Mouse (Mus musculus) liver, embryonic 14.5 days (tissue): ENCODE results near the gene Gm21312. TPM values are rescaled to one million over a fixed set of nuclear protein-coding genes. Genes with fewer than 3 reads are reported as not detected.
"Not testable (repeated sequence)": the region's sequence is repeated elsewhere in the genome, so short reads cannot be mapped to it uniquely, and the experiment has no call there.

Source experiments
- ATAC-seq: fragments of 200-750 bp; cut with Nextera tagmentation; 2 replicates; pipeline ENCODE4 v1.8.0; 2017; ENCODE audit warnings: moderate number of reproducible peaks, mild to moderate bottlenecking, moderate library complexity; ENCODE audit not compliant: insufficient read depth
- DNase-seq, 3 experiments: peaks; one replicate each; pipeline ENCODE4 v3.0.0-alpha.2; 2012 to 2013; ENCODE audit warnings: low read depth in 3 of 3, low spot score in 3 of 3
- H3K27ac ChIP-seq: fragments of 300-500 bp; sonication (generic); 2 replicates; pipeline ENCODE4 v1.5.1; 2014; ENCODE audit warnings: moderate library complexity, mild to moderate bottlenecking, control low read depth, inconsistent platforms
- H3K27me3 ChIP-seq: fragments of 300-500 bp; sonication (generic); 2 replicates; pipeline ENCODE4 v1.6.1; 2014; ENCODE audit warnings: mild to moderate bottlenecking, low read length, moderate library complexity; ENCODE audit not compliant: control insufficient read depth, insufficient read depth
- H3K36me3 ChIP-seq: fragments of 300-500 bp; sonication (generic); replicated peaks from 2 replicates; pipeline ENCODE4 v1.6.1; 2014; ENCODE audit warnings: low read depth; ENCODE audit not compliant: control insufficient read depth, insufficient read depth
- H3K4me1 ChIP-seq, 2 experiments: fragments of 200-500 bp in 1 of 2; fragments of 300-500 bp in 1 of 2; sonication (generic) in 1 of 2; replicated peaks; 2 replicates each; pipeline ENCODE4 v1.6.1; 2012 to 2014; ENCODE audit warnings: antibody characterized with exemption in 1 of 2, inconsistent platforms in 1 of 2, low read length in 1 of 2; ENCODE audit not compliant: control insufficient read depth in 2 of 2, insufficient read depth in 2 of 2
- H3K4me2 ChIP-seq: fragments of 300-500 bp; sonication (generic); 2 replicates; pipeline ENCODE4 v1.6.1; 2014; ENCODE audit warnings: low read depth, mild to moderate bottlenecking, control low read depth, moderate library complexity
- H3K4me3 ChIP-seq, 2 experiments: fragments of 200-500 bp in 1 of 2; fragments of 300-500 bp in 1 of 2; sonication (generic) in 1 of 2; 2 replicates each; pipeline ENCODE4 v1.5.1; 2012 to 2014; ENCODE audit warnings: low read depth in 2 of 2, low read length in 2 of 2, mild to moderate bottlenecking in 2 of 2, control low read depth in 1 of 2, inconsistent platforms in 1 of 2, moderate library complexity in 1 of 2; ENCODE audit not compliant: insufficient read depth in 1 of 2
- H3K9ac ChIP-seq: fragments of 300-500 bp; sonication (generic); replicated peaks from 2 replicates; pipeline ENCODE4 v1.6.1; 2014; ENCODE audit warnings: mild to moderate bottlenecking, control low read depth, moderate library complexity
- H3K9me3 ChIP-seq: fragments of 300-500 bp; sonication (generic); 2 replicates; pipeline ENCODE4 v1.6.1; 2016; ENCODE audit warnings: low read length, mixed read lengths; ENCODE audit not compliant: control insufficient read depth
- WGBS: fragments of 180-500 bp; shearing (Covaris S2); extraction: QIAGEN DNeasy Blood & Tissue Kit; methylation state at CpG from one replicate; pipeline ENCODE4 v1.1.7; 2014; ENCODE audit not compliant: insufficient replicate concordance; 5-methylcytosine and 5-hydroxymethylcytosine counted together
- polyA plus RNA-seq, 2 experiments: library from polyadenylated mRNA; depleted of rRNA in 1 of 2; stranded (reverse) in 1 of 2; unstranded in 1 of 2; fragments of >200 nt; fragmentation: Nextera tagmentation in 1 of 2; extraction: Ambion mirVana in 1 of 2; gene quantifications; 2 replicates each; pipeline versions ENCODE4 v1.2.1 to v1.2.3; 2012 to 2014

The Gm21312 gene
- not detected in 2 replicates for polyA plus RNA-seq (2012; rRNA removed)
- not detected in 2 replicates for polyA plus RNA-seq (2014; fragmentation: Nextera tagmentation; extraction: Ambion mirVana)

DNA sequence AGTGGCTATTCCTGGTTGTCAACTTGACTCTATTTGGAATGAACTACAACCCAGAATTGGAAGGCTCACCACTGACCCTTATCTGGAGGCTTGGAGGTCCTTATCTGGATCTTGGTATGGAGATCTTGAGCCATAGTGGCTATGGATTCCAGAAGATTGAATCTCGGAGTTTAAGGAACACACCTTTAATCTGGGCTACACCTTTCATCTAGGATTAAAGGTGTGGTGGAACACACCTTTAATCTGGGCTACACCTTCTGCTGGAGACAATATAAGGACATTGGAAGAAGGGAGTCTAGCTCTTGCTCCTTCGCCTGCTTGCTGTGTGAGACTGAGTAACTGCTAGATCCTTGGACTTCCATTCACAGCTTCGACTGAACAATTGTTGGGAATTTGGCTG is at the start of gene Gm21312:
TSS of gene Gm21312 (plus strand) at position 301 of the 400 bp plus-strand sequence.
- not testable (repeated sequence) for H3K4me1 ChIP-seq, H3K27ac ChIP-seq, DNase-seq, H3K4me3 ChIP-seq, H3K27me3 ChIP-seq, H3K9ac ChIP-seq, ATAC-seq, H3K4me2 ChIP-seq, H3K9me3 ChIP-seq, H3K36me3 ChIP-seq
- WGBS: no CpG with 5 or more reads among the region's 3 CpGs

GRCm38 (mm10) chr10:104142687-104143086 is 34.1 kb upstream of the Gm21312 start, which contains the start of gene Gm21293:
Gm21293 (plus strand) TSS chr10:104142987.
- H3K4me2 ChIP-seq, H3K36me3 ChIP-seq, DNase-seq, H3K27me3 ChIP-seq, H3K9me3 ChIP-seq, H3K9ac ChIP-seq, ATAC-seq, H3K4me3 ChIP-seq, H3K27ac ChIP-seq, H3K4me1 ChIP-seq: not testable (repeated sequence)
- WGBS: no CpG with 5 or more reads among the region's 3 CpGs

DNA sequence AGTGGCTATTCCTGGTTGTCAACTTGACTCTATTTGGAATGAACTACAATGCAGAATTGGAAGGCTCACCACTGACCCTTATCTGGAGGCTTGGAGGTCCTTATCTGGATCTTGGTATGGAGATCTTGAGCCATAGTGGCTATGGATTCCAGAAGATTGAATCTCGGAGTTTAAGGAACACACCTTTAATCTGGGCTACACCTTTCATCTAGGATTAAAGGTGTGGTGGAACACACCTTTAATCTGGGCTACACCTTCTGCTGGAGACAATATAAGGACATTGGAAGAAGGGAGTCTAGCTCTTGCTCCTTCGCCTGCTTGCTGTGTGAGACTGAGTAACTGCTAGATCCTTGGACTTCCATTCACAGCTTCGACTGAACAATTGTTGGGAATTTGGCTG is 25.6 kb upstream of the Gm21312 start, which contains the start of gene Gm6763:
TSS of gene Gm6763 (plus strand) at position 301 of the 400 bp plus-strand sequence.
- H3K36me3 ChIP-seq, ATAC-seq, H3K27ac ChIP-seq, DNase-seq, H3K27me3 ChIP-seq, H3K4me2 ChIP-seq, H3K9me3 ChIP-seq, H3K9ac ChIP-seq, H3K4me3 ChIP-seq, H3K4me1 ChIP-seq: not testable (repeated sequence)
- WGBS: no CpG with 5 or more reads among the region's 3 CpGs

DNA sequence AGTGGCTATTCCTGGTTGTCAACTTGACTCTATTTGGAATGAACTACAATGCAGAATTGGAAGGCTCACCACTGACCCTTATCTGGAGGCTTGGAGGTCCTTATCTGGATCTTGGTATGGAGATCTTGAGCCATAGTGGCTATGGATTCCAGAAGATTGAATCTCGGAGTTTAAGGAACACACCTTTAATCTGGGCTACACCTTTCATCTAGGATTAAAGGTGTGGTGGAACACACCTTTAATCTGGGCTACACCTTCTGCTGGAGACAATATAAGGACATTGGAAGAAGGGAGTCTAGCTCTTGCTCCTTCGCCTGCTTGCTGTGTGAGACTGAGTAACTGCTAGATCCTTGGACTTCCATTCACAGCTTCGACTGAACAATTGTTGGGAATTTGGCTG is 17.1 kb upstream of the Gm21312 start, which contains the start of gene Gm8764:
TSS of gene Gm8764 (plus strand) at position 301 of the 400 bp plus-strand sequence.
- H3K9me3 ChIP-seq, H3K4me2 ChIP-seq, H3K4me3 ChIP-seq, H3K27me3 ChIP-seq, H3K9ac ChIP-seq, ATAC-seq, H3K4me1 ChIP-seq, H3K36me3 ChIP-seq, DNase-seq, H3K27ac ChIP-seq: not testable (repeated sequence)
- no CpG with 5 or more reads among the region's 3 CpGs for WGBS

GRCm38 (mm10) chr10:104168215-104168614 is 8.6 kb upstream of the Gm21312 start, which contains the start of gene Gm21304:
Gm21304 (plus strand) TSS chr10:104168515.
- not testable (repeated sequence) for ATAC-seq

DNA sequence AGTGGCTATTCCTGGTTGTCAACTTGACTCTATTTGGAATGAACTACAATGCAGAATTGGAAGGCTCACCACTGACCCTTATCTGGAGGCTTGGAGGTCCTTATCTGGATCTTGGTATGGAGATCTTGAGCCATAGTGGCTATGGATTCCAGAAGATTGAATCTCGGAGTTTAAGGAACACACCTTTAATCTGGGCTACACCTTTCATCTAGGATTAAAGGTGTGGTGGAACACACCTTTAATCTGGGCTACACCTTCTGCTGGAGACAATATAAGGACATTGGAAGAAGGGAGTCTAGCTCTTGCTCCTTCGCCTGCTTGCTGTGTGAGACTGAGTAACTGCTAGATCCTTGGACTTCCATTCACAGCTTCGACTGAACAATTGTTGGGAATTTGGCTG is 8.4 kb downstream of the Gm21312 start, which contains the start of gene Gm20765:
TSS of gene Gm20765 (plus strand) at position 301 of the 400 bp plus-strand sequence.
- DNase-seq, H3K27me3 ChIP-seq, H3K4me1 ChIP-seq, H3K4me3 ChIP-seq, H3K4me2 ChIP-seq, H3K27ac ChIP-seq, ATAC-seq, H3K9ac ChIP-seq, H3K9me3 ChIP-seq, H3K36me3 ChIP-seq: not testable (repeated sequence)
- no CpG with 5 or more reads among the region's 3 CpGs for WGBS

More at GRCm38 (mm10) chr10:104168215-104168614, 8.6 kb upstream of the Gm21312 start, which contains the start of gene Gm21304:
- H3K9me3 ChIP-seq, H3K27ac ChIP-seq, H3K4me1 ChIP-seq, H3K36me3 ChIP-seq, H3K4me3 ChIP-seq, H3K9ac ChIP-seq, H3K27me3 ChIP-seq, DNase-seq, H3K4me2 ChIP-seq: not testable (repeated sequence)
- WGBS: no CpG with 5 or more reads among the region's 3 CpGs

DNA sequence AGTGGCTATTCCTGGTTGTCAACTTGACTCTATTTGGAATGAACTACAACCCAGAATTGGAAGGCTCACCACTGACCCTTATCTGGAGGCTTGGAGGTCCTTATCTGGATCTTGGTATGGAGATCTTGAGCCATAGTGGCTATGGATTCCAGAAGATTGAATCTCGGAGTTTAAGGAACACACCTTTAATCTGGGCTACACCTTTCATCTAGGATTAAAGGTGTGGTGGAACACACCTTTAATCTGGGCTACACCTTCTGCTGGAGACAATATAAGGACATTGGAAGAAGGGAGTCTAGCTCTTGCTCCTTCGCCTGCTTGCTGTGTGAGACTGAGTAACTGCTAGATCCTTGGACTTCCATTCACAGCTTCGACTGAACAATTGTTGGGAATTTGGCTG is 16.9 kb downstream of the Gm21312 start, which contains the start of gene Gm4340:
TSS of gene Gm4340 (plus strand) at position 301 of the 400 bp plus-strand sequence.
- H3K4me3 ChIP-seq, H3K9me3 ChIP-seq, H3K27me3 ChIP-seq, H3K36me3 ChIP-seq, ATAC-seq, DNase-seq, H3K4me2 ChIP-seq, H3K4me1 ChIP-seq, H3K27ac ChIP-seq, H3K9ac ChIP-seq: not testable (repeated sequence)
- no CpG with 5 or more reads among the region's 3 CpGs for WGBS
